Mouse (Mus musculus) inflammation-experienced regulatory T-cells, adult 6 months (primary cell): ENCODE results near the gene Crtap. TPM values are rescaled to one million over a fixed set of nuclear protein-coding genes. Genes with fewer than 3 reads are reported as not detected.

Source experiments
- ATAC-seq: one replicate; pipeline ENCODE4 v1.8.0; 2017
- polyA plus RNA-seq, 3 experiments: library from polyadenylated mRNA; unstranded; fragments of 100-300 nt; shearing (Covaris generic); gene quantifications; one replicate each; pipeline ENCODE4 v1.2.1; 2017

Crtap gene
- polyA plus RNA-seq, result 1 to 10 TPM; 2.5 to 3.9 (median 3.1) TPM

GRCm38 (mm10) chr9:114389905-114390748 is at the start of gene Crtap:
Gene Crtap, minus strand, starts transcription at chr9:114390675.
- peak; percentile 70 for ATAC-seq

- ATAC-seq, result no peak
These were observed 45.2 kb upstream of the Crtap start for GRCm38 (mm10) chr9:114435668-114436067.

GRCm38 (mm10) chr9:114428103-114428834 is 37.8 kb upstream of the Crtap start:
- ATAC-seq, result no peak

GRCm38 (mm10) chr9:114427425-114427824 is 37.0 kb upstream of the Crtap start:
- peak; percentile 56 for ATAC-seq

- no peak for ATAC-seq
These were observed 35.7 kb upstream of the Crtap start for GRCm38 (mm10) chr9:114426201-114426600.

GRCm38 (mm10) chr9:114425576-114425975 is 35.1 kb upstream of the Crtap start:
- no peak for ATAC-seq

GRCm38 (mm10) chr9:114421797-114422196 is 31.3 kb upstream of the Crtap start:
- ATAC-seq, result peak; percentile 78

- ATAC-seq, result no peak
These were observed 30.6 kb upstream of the Crtap start for GRCm38 (mm10) chr9:114421045-114421444.

- no peak for ATAC-seq
These were observed 30.0 kb upstream of the Crtap start for GRCm38 (mm10) chr9:114420443-114420842.

GRCm38 (mm10) chr9:114418187-114418586 is 27.7 kb upstream of the Crtap start:
- ATAC-seq, result peak; percentile 64

GRCm38 (mm10) chr9:114416646-114417517 is 26.4 kb upstream of the Crtap start:
- no peak for ATAC-seq

GRCm38 (mm10) chr9:114415701-114416100 is 25.2 kb upstream of the Crtap start:
- no peak for ATAC-seq

- ATAC-seq, result no peak
These were observed 23.4 kb upstream of the Crtap start for GRCm38 (mm10) chr9:114413866-114414265.

GRCm38 (mm10) chr9:114412406-114412805 is 21.9 kb upstream of the Crtap start:
- ATAC-seq, result no peak

- no peak for ATAC-seq
These were observed 20.8 kb upstream of the Crtap start for GRCm38 (mm10) chr9:114411295-114411694.

GRCm38 (mm10) chr9:114410313-114410862 is 19.9 kb upstream of the Crtap start:
- no peak for ATAC-seq

- no peak for ATAC-seq
These were observed 17.2 kb upstream of the Crtap start for GRCm38 (mm10) chr9:114407676-114408075.

- peak; percentile 32 for ATAC-seq
These were observed 11.2 kb upstream of the Crtap start for GRCm38 (mm10) chr9:114401685-114402080.

GRCm38 (mm10) chr9:114400949-114401684 is 10.6 kb upstream of the Crtap start, which contains the start of the genes Glb1 and Tmppe:
Gene Glb1, plus strand, starts transcription at chr9:114401076.
Gene Tmppe, plus strand, starts transcription at chr9:114401105.
- peak; percentile 90 for ATAC-seq

- no peak for ATAC-seq
These were observed 10.1 kb upstream of the Crtap start for GRCm38 (mm10) chr9:114400588-114400948.

- no peak for ATAC-seq
These were observed 9.2 kb upstream of the Crtap start for GRCm38 (mm10) chr9:114399680-114400079.

- no peak for ATAC-seq
These were observed 4.8 kb upstream of the Crtap start for GRCm38 (mm10) chr9:114395258-114395657.
